Mouse (Mus musculus): Measurements from ENCODE around the gene Arid1b.

DNA sequence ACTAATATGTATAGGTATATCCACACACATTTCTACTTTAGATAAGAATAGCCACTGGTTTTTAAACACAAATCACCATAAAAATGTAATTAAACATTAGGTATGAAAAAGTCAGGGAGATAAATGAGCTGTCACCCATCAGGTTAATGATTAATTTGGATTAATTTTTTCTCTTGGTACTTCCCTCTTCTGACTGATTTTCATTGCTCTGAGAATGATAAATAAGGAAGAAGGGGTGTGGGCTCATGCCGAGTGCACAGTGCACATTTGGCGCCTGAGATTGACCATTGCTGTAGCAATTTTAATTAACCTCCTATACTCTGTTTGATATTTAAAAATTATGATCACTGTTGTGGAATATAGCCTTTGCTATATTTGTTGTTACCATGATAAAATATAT is 159.3 kb downstream of the Arid1b start:
- no peak for TF ChIP-seq CHD1 (IDR thresholded peaks at IDR 0.05; ENCODE audit: low read depth, low read length)
- TF ChIP-seq MAX (IDR thresholded peaks at IDR 0.05; ENCODE audit: low read length) = no peak
- no peak for TF ChIP-seq ZC3H11A (IDR thresholded peaks at IDR 0.05; ENCODE audit: low read depth, low read length)
- no peak for TF ChIP-seq HCFC1 (IDR thresholded peaks at IDR 0.05; ENCODE audit: low read depth, low read length)
- TF ChIP-seq MXI1 (IDR thresholded peaks at IDR 0.05; ENCODE audit: low read depth, low read length) = no peak
- TF ChIP-seq CTCF (conservative IDR thresholded peaks at IDR 0.05 in 1 of 2, IDR thresholded peaks at IDR 0.05 in 1 of 2; ENCODE audit: low read depth in 2 of 2, low read length in 2 of 2) = no peak
- TF ChIP-seq ETS1 (conservative IDR thresholded peaks at IDR 0.05; ENCODE audit: low read depth, low read length) = no peak
- no peak for TF ChIP-seq USF1 (IDR thresholded peaks at IDR 0.05; ENCODE audit: low read depth, low read length)
- TF ChIP-seq GABPA (IDR thresholded peaks at IDR 0.05; ENCODE audit: insufficient replicate concordance, low read depth, low read length) = no peak
- TF ChIP-seq ZKSCAN1 (IDR thresholded peaks at IDR 0.05; ENCODE audit: borderline replicate concordance, low read depth, low read length) = no peak
- TF ChIP-seq POLR2A (IDR thresholded peaks at IDR 0.05; ENCODE audit: low read depth, low read length) = no peak
- no peak for TF ChIP-seq EP300 (IDR thresholded peaks at IDR 0.05; ENCODE audit: low read length)

Measured in CH12.LX (cell line).